Mouse (Mus musculus): ENCODE data around the gene 4933402D24Rik.

DNA sequence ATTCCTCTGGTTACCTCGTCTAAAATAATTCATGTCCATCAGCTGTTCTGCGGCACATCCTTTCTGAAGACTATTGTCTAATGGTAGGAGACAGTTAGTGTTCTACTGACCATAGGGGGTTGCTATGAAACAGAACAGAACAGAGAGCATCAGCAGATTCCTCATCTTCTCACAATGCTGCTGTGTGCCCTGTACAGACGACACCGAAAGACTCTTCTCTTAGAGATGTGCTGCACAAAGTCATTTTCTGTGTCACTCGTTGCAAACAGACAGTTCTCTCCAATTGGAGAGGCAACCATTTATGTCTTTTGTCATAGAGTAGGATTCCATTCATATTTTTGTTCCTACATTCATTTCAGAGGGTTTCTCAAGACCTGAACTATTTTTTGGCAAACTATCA, at the start of gene 4933402D24Rik:
- TF ChIP-seq EP300 (IDR thresholded peaks at IDR 0.05) (no peak), CTCF (IDR thresholded peaks at IDR 0.05) (no peak)

Data from lung, postnatal 0 days (tissue).